Comparison of ENCODE assay signal across 16 mouse cellular contexts in the genomic region with DNA sequence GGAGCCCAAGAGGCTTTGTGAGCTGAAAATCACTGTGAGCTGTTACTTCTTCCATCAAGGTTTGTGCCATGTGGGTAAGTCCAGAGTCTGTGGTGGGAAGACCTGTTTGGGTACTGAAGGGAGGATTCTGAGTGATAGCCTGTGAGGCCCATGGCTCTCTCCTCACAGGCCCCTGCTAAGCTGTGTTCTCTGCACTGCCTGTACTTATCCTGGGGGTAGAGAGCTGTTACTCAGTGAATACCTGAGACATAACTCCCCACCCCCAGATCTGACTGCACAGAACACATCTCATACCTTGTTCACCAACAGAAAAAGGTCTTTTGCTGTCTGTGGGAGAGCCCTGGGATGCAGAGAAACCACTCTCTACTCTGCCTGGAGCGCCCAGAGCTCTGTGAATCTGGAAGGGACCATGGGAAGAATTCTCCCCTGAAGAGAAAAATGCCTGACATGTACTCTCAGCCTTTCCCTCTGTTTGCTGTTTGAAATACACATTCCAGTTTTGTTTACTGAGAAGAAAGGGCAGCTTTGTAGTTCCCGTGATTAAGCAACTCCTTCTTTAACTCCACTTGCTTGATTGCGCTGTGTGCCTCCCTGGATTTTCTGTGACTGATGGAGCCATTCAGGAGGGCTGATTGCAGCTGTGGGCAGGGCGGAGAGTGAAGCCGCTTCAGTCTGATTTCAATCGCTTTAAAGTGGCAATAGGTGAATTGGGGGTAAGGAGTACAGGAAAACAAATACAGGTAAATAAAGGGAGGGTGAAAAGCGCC.
DNase-seq lines count a peak whose midpoint lies in the region; ATAC-seq lines count a peak whose summit lies in the region.
"Had no signal": no experiment of that assay in that cellular context is flagged by ENCODE, and none has a peak within 500 bp of the region (broad histone marks: within the 10 kb centered on the region; RNA-seq: fewer than 3 reads in every experiment).

No protein-coding gene starts in this region.

- no peaks in the 10 kb centered on the region for H3K9me3 ChIP-seq in heart, embryonic 10.5 days
- H3K9me3 ChIP-seq in forebrain, embryonic 14.5 days (replicated peaks; ENCODE audit: control insufficient read depth, low read length) = no peaks in the 10 kb centered on the region
- H3K9me3 ChIP-seq: midbrain, embryonic 13.5 days; neural tube, embryonic 12.5 days had no signal

- no peak overlapping the region for H3K27ac ChIP-seq in heart, embryonic 10.5 days
- no peak overlapping the region for H3K27ac ChIP-seq in forebrain, embryonic 14.5 days (ENCODE audit: low read depth, low read length)
- H3K27ac ChIP-seq: liver, embryonic 14.5 days; midbrain, embryonic 13.5 days; neural tube, embryonic 12.5 days had no signal

- no peak overlapping the region for H3K4me2 ChIP-seq in forebrain, embryonic 14.5 days (ENCODE audit: low read length)
- H3K4me2 ChIP-seq: midbrain, embryonic 13.5 days; neural tube, embryonic 12.5 days had no signal

- ATAC-seq in forebrain, embryonic 14.5 days = peak; percentile 50; the same call in 1 of the 2 replicates
- ATAC-seq: midbrain, embryonic 13.5 days had no signal

- no peaks in the 10 kb centered on the region for H3K36me3 ChIP-seq in heart, embryonic 10.5 days
- H3K36me3 ChIP-seq in forebrain, embryonic 14.5 days (ENCODE audit: control insufficient read depth, insufficient read depth, low read length) = no peaks in the 10 kb centered on the region
- H3K36me3 ChIP-seq: midbrain, embryonic 13.5 days; neural tube, embryonic 12.5 days had no signal

- WGBS in heart, embryonic 10.5 days = 55% methylated on average over 7 of the region's 7 CpGs
- 16% methylated on average over 7 of the region's 7 CpGs for WGBS in forebrain, embryonic 14.5 days

- H3K4me3 ChIP-seq in heart, embryonic 10.5 days = no peak overlapping the region
- no peak overlapping the region for H3K4me3 ChIP-seq in forebrain, embryonic 14.5 days (ENCODE audit: low read depth, low read length)
- H3K4me3 ChIP-seq: midbrain, embryonic 13.5 days; neural tube, embryonic 12.5 days had no signal

- H3K9ac ChIP-seq in forebrain, embryonic 14.5 days (ENCODE audit: low read length) = no peak overlapping the region
- H3K9ac ChIP-seq: liver, embryonic 14.5 days; midbrain, embryonic 13.5 days; neural tube, embryonic 12.5 days had no signal

- peaks cover 18% of the 10 kb centered on the region for H3K4me1 ChIP-seq in heart, embryonic 10.5 days
- H3K4me1 ChIP-seq in forebrain, embryonic 14.5 days (ENCODE audit: control insufficient read depth, insufficient read depth, low read length) = peaks cover 8% of the 10 kb centered on the region
- H3K4me1 ChIP-seq: neural tube, embryonic 12.5 days had no signal

- no peaks in the 10 kb centered on the region for H3K27me3 ChIP-seq in heart, embryonic 10.5 days (ENCODE audit: insufficient read depth, poor library complexity, severe bottlenecking)
- H3K27me3 ChIP-seq in forebrain, embryonic 14.5 days (replicated peaks; ENCODE audit: control insufficient read depth, insufficient read depth, low read length) = no peaks in the 10 kb centered on the region
- H3K27me3 ChIP-seq: midbrain, embryonic 13.5 days; neural tube, embryonic 12.5 days had no signal

- peak; percentile 63 for DNase-seq in heart, embryonic 10.5 days (ENCODE audit: low spot score)
- no peak for DNase-seq in heart, adult 18-20 months
- DNase-seq in ZHBTc4 (ENCODE audit: low read depth, low spot score) = peak; percentile 9
- peak; percentile 52 for DNase-seq in forebrain, embryonic 14.5 days (ENCODE audit: low spot score)
- DNase-seq in lung, postnatal 14 days = peak; percentile 27
- no peak for DNase-seq in thymus, postnatal 36 days
- no peak for DNase-seq in embryo, embryonic 9.5 days (ENCODE audit: extremely low spot score)
- no peak for DNase-seq in layer of hippocampus, postnatal 10 days (ENCODE audit: low spot score in 2 of 2)
- DNase-seq: adrenal gland, postnatal 25 days; cerebellum, adult 11-12 months; gastrocnemius, postnatal 36 days; kidney, adult 11 months; spleen, adult 18-20 months had no signal

Comparison
In these comparisons a context has a peak if more than half of its experiments do, and no peak if none do; other contexts are left out.
1. DNase-seq: peak in heart, embryonic 10.5 days (single experiment), ZHBTc4 (single experiment), forebrain, embryonic 14.5 days (single experiment) and lung, postnatal 14 days (single experiment); none in heart, adult 18-20 months (0 of 2), thymus, postnatal 36 days (0 of 2), embryo, embryonic 9.5 days (single experiment) and layer of hippocampus, postnatal 10 days (0 of 2).